Mouse (Mus musculus) spleen, postnatal 36 days (tissue): ENCODE measurements at regions not wholly inside any gene's neighbourhood (a gene's known extent, or its start where the extent isn't known, plus 50 kb on each side); places are given as distances from the start of the nearest gene placed in this dataset.

Experiments used
- DNase-seq, 2 experiments: peaks; one replicate each; pipeline ENCODE4 v3.0.0; 2022; ENCODE audit warnings: low spot score in 2 of 2, mixed read lengths in 1 of 2

DNA sequence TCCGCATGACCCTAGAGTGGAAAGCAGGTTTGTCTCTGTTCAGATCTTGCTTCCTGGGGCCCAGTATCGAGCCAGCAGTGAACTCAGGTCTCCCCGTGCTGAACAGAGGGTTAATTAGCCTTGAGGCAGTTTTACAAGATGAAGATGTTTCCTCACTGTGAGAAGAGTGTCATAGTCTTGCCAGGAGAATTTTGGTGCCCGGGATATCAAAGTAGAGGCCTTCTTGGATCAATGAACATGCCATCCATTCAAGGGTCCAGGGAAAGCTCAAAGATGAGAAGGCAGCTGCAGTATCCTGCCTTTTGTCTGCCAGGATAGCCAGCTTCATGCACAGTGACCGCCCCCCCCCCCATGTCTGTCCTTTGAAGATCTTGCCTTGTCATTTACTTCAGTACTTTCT is 114.2 kb upstream of the Mylip start:
- no peak for DNase-seq

DNA sequence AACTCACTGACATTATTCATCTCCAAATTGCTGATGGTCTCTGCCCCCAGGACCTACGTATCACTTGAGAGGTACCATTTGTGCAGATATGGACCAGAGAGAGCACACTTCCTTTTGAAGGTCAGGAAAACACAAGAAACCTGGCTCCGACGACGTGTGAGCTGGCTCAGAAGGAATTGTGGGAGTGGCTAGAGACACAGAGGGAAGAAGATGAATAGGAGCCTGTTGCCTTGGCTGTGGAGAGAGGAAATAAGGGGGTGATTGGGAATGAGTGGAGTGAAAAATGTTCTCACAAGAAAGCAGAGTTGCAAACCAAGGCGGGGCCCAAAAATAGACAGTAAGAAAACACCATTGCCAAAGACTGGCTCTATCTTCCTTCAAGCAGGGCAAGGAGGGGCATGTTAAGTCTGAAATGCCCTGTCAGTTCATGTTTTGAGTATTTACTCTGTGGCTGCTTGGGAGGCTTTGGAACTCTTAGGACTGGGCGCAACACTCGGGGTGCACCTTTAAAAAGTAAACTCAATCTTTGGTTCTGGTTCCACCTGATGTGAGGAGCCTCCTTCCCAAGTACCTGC is 111.6 kb upstream of the Mylip start:
- no peak for DNase-seq

DNA sequence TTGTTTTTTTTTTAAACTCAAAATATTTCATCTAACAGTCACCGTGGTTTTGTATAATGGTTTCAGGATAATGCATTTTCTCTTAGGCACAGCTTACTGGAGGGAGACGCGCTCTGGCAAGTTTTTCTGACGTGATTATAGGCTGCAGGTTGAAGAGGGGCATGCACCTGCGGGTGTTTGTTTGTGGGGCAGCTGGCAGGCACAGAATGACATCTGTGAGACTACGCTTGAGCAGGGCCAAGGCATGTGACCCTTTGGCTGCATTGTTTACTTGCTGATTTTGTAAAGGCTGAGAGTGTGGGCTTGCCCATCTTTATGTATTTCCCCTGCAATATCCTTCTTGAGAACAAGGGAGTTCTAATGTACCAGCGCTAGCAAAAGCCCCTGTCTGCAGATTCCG is 108.4 kb upstream of the Mylip start:
- peak; percentile 8 to 10 for DNase-seq

DNA sequence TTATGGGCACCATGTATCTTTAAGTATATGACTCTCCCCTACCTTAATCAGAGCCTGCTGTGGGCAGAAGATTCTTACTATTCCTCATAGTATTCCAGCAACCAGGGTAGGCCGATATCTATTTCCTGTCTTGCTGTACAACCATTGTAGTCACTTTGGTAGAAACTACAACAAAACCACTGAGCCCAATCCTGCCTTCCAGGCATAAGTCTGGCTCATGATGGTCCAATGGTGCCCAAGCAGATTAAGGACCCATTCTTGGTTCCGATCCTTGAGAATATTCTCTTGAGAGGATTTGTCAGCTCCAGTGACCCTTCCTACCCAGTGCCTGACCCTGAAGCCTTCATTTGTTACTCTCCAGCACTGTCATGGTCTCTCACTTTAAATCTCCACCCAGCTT is 102.9 kb upstream of the Mylip start:
- DNase-seq = no peak

DNA sequence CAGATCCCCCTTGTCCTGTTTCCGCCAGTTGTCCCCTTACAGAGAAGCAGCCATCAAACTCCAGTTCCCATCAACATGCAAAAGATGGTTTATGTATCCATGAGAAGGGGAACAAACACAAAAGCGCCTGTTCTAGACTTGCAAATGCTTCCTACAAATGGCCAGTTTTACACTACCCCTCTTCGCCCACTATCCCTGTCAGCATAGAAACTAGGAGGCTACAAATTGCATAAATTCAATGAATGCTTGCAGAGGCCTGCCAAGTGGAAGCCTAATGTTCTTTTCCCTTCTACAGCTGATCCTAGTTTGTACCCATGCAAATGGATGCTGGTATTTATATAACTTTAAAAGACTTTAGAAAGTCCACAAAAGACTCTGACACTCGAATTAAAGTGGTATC is 102.3 kb upstream of the Mylip start:
- no peak for DNase-seq

DNA sequence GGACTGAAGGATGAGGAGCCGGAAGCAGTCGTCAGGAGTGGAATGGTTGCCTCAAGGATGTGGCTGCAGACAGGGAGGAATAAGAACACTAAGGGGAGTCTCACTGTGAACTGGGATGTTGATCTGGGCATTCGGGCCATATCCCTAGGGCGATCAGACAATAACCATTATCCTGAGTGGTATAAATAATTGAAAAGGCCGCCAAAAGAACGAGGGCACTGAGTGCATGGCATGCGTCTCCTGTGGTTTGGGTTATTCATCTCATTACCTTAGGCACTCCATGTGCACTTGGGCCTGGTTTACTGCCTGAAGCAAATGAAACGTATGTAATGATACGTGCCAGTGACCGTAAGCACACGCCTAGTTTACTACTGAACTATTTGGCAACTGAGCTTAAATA is 99.6 kb upstream of the Mylip start:
- no peak for DNase-seq

DNA sequence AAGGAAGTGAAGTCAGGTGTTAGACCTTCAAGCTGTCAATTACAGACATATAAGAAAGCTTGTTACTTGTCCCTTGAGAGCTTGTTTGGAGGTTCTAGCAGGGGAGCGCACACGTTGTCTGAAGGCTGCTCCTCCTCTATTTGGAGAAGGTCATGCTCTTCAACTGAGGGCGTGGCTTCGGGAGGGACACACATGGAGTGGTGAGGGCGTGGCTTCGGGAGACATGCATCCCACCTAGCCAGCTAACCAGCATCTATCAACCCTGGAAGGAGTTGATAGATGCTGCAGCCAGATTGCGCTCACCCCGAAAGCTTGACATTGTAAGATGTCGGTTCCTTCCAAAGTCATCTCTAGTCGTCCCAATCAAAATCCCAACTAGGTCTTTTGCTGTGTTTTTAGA is 94.9 kb upstream of the Mylip start:
- DNase-seq = no peak

DNA sequence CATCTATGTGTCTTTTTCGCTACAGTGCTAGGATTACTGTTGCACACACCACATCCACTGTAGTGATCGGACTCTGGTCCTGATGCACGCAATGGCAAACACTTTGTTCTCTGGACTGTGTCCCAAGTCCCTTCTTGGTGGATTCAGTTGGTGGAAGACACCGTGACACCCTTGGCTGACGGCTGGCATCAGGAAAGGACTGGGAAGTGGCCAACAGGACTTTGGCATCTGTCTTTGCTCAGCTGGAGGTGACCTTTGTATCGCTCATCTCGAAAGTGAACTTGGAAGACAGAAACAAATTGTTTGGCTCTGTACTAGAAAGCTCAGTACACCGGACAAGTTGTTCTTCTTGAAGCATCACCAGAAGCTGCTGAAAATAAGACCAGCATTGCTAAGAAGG is 88.9 kb upstream of the Mylip start:
- DNase-seq = no peak

DNA sequence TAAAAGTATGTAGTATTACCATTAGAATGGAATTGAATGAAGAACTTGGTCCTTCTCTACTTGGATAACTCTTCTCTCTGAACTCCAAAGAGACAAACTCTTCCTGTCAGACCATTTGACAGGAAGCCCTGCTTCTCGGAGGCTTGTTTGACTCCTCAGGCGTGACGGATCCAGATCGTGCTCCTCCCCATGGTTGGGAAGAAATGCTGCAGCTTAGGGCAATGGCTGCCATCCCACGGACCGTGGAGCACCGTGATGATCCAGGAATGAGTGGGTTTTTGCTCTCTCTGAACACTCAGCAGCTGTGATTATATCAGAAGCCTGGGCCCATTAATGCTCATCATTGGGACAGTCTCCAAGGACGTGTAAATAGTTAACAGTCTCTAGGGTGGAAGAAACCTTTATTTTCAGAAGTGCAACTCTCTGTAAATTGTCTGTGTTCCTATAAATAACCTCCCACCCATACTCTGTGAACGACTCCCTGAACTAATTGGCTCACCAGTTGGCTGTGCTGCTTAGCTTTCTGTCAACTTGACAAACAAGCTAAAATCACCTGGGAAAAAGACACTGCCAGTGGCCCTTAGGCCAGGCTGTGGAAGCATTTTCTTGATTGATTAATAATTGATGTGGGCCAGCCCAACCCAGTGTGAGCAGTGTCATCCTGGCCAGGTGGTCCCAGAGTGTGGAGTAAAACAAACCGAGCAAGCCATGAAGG is 88.2 kb upstream of the Mylip start:
- no peak for DNase-seq

DNA sequence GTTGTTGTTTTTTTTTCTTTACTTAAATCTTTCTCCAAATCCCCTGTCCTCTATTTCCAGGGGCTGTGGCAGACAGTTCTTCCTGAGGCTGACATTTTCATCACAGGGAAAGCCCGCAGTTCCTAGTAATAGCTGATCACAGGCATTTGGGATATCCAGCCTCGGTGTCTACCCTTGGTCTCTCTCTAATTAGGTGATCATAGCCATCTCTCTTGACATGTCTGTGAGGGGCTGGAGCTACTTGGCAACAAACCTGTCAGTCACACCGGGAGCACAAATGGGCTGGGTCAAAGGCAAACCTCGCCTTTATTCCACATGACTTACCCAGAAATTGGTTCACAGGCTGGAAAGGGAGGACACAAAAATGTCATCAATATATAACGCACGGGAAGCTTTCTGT is 86.7 kb upstream of the Mylip start:
- no peak for DNase-seq

DNA sequence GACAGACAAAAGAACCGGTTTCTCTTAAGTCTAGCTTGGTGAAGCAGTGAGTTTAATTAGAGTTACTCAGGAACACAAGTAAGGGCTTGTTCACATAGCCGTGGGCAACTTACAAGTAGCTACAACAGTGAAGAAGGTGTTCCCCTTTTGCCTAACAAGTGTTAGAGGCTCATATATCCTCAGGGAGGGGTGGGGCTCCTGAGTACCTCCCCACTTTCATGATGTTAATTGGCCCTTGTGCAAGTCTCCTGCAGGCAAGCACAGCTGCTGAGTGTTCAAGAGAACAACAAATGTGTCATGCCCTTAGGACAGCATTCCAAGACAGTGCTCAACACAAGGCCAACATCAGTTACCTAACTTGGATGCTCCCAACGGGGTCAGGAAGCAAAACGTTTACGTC is 83.4 kb upstream of the Mylip start:
- DNase-seq = no peak

DNA sequence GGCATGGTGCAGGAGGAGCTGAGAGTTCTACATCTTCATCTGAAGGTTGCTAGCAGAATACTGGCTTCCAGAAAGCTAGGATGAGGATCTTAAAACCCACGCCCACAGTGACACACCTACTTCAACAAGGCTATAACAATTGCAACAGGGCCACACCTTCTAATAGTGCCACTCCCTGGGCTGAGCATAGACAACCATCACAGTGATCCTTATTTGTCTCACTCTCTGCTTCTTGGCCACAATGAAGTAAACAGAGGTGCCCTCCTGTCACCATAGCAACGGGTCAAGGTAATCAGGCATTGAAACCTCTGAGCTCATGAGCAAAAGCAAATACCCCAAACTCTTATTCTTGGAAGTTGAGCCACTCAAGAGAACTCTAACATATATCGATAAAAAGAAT is 82.3 kb upstream of the Mylip start:
- no peak for DNase-seq

DNA sequence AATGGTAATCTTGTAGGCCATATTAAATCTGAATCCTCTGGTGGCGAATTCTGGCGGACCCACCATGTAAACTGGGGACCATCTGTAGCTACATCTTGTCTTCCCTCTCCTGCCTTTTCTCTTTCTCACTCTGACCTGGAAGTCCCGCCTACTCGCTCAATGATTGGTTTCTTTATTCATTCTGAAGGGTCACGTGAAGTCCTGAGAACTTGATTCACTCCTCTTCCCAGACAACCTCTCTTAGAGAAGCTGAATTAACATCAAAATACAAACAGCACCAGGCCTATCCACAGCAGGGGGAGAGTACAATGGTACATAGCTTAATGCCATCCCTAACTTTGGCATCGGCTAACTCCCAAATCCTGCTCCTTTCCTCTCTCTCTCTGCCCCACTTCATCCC is 69.9 kb upstream of the Mylip start:
- DNase-seq = no peak

DNA sequence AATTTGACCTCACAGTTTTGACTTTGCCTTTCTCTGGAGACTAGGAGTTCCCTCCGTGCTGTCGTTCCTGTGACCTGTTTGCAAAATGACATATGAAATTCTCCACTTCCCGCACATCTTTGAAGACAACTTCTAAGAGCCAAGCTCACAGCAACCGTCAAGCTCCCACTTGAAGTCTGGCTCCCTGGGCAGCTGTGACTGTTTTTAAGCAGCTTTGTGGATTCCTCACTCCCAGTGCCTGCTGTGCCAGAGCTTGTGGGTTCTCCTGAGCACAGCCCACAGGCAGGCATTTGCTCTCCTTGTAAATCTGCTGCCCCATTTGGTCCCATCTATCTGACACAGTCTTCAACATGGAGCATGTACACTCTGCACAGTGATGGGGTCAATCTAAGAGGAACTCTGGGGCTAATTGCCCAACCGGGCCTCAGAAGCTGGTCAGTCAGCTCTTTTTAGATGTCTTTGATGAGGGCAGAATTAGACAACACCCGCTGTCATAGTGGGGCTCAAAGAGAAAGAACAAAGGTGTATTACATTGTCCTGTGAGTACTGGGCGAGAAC is 63.7 kb upstream of the Mylip start:
- DNase-seq = no peak

DNA sequence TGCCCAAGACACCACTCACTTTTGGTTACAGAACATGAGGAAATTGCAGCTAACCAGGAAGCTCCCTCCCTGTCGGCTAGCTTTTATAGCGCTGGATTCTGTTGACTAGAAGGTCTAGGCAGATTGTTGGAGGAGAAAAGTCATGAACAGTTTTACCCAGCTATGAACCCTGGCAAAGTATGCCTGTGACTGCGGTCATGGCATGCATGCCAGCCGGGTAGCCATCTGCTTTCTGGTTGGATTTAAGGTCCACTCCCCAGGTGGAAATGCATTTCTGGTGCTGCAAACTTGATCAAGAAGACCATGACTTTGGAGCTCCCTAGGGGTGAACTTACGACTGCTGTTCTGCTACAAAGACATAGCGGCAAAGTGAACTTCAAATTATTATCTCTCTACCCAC is 62.8 kb upstream of the Mylip start:
- no peak for DNase-seq

DNA sequence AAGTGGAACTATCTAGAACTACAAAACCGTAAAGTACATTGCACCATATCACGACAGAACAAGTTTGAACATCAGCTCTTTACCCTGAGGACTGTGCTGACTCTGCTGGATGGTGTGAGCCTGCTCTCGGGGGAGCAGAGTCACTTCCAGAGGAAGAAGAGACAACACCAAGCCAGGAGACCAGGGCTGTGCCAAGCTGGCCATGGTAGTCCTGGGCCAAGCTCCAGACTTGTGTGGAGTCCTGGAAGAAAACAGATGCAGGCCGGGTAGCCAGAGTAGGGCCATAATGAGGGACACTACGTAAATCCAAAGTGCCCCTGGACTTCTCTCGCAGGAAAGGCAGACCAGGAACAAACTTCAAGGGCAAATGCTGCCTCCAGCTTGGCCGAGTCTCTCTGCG is 59.0 kb upstream of the Mylip start:
- DNase-seq = no peak

DNA sequence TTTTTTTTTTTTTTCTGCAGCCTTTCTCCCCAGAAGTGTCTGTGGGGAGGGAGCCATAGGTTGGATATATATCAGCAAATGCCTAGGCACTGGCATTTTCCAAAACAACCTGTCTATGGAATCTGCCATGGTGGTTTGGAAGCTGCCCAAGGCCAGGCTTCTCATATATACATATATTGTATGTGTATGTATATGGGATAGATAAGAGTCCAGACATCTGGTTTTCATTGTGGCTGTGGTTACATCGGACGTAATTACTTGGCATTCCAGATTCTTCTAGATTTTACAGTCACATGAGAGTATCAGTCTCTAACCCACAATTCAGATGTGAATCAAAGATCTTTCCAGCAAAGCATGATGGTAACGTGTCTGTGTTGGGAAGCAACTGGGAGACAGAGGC is 57.5 kb upstream of the Mylip start:
- no peak for DNase-seq

DNA sequence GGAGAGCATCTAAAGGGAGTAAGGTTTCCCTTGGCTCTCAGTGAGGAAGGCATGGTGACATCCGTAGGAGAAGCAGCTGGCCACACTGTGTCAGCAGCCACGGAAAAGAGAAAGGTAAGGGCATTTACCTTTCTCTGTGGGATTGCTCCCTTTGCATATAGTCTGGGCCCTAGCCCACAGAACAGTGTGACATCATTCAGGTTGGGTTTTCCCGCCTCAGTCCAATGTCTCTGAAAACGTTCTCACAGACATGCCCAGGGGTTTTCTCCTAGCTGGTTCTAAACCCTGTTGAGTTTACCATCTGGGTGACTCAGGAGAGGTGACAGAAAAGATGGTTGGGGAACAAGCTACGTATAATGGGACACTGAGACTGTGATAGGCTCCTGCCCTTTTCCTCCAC is 55.9 kb upstream of the Mylip start:
- no peak for DNase-seq
